In genomic region chr11:5919606-5920005, GRCm38 (mm10) we compare ENCODE assay signal across 23 mouse cellular contexts. TPM values are rescaled to one million over a fixed set of nuclear protein-coding genes. Genes with fewer than 3 reads are reported as not detected.
DNase-seq lines count a peak whose midpoint lies in the region; ATAC-seq and TF ChIP-seq lines count a peak whose summit lies in the region.
"Had no signal": no experiment of that assay in that cellular context is flagged by ENCODE, and none has a peak within 500 bp of the region (broad histone marks: within the 10 kb centered on the region; RNA-seq: fewer than 3 reads in every experiment).

No protein-coding gene starts in this region.

- no peaks in the 10 kb centered on the region for H3K36me3 ChIP-seq in liver, embryonic 12.5 days
- no peaks in the 10 kb centered on the region for H3K36me3 ChIP-seq in lung, postnatal 0 days (ENCODE audit: insufficient read depth, low read length)
- H3K36me3 ChIP-seq in kidney, embryonic 14.5 days (ENCODE audit: control insufficient read depth, insufficient read depth, low read length), result no peaks in the 10 kb centered on the region
- H3K36me3 ChIP-seq: forebrain, embryonic 12.5 days; hindbrain, embryonic 10.5 days; intestine, embryonic 15.5 days; lung, embryonic 15.5 days had no signal

- WGBS in liver, embryonic 12.5 days (ENCODE audit: insufficient replicate concordance), result 71% methylated on average over 4 of the region's 4 CpGs
- WGBS in lung, postnatal 0 days, result 77% methylated on average over 4 of the region's 4 CpGs
- WGBS in kidney, embryonic 14.5 days, result 89% methylated on average over 4 of the region's 4 CpGs

- no peak overlapping the region for H3K27ac ChIP-seq in liver, embryonic 12.5 days
- H3K27ac ChIP-seq in lung, postnatal 0 days (ENCODE audit: low read length), result no peak overlapping the region
- H3K27ac ChIP-seq in kidney, embryonic 14.5 days (ENCODE audit: low read depth, low read length), result no peak overlapping the region
- H3K27ac ChIP-seq: forebrain, embryonic 12.5 days; hindbrain, embryonic 10.5 days; intestine, embryonic 15.5 days; lung, embryonic 15.5 days had no signal

- peaks cover 16% of the 10 kb centered on the region; the same call in 1 of the 2 replicates for H3K27me3 ChIP-seq in liver, embryonic 12.5 days (replicated peaks)
- no peaks in the 10 kb centered on the region for H3K27me3 ChIP-seq in lung, postnatal 0 days (replicated peaks; ENCODE audit: insufficient read depth, low read length)
- no peaks in the 10 kb centered on the region for H3K27me3 ChIP-seq in kidney, embryonic 14.5 days (ENCODE audit: control insufficient read depth, insufficient read depth, low read length)
- H3K27me3 ChIP-seq: intestine, embryonic 15.5 days had no signal

- no peak overlapping the region for H3K4me3 ChIP-seq in liver, embryonic 12.5 days
- H3K4me3 ChIP-seq in lung, postnatal 0 days (ENCODE audit: low read depth, low read length), result no peak overlapping the region
- H3K4me3 ChIP-seq in kidney, embryonic 14.5 days (ENCODE audit: low read length), result no peak overlapping the region
- H3K4me3 ChIP-seq: forebrain, embryonic 12.5 days; hindbrain, embryonic 10.5 days; intestine, embryonic 15.5 days; lung, embryonic 15.5 days; myocyte had no signal

- TF ChIP-seq EP300 in lung, postnatal 0 days (IDR thresholded peaks at IDR 0.05), result no peak

- DNase-seq in heart, adult 11 months, result peak; percentile 74
- no peak for DNase-seq in heart, adult 9 months (ENCODE audit: low spot score in 2 of 2)
- peak; percentile 57 for DNase-seq in fat pad, adult 2 months (ENCODE audit: extremely low read depth, low read depth, low spot score)
- peak; percentile 54 for DNase-seq in lung, postnatal 0 days (ENCODE audit: low spot score)
- DNase-seq in cerebellum, postnatal 25 days, result no peak
- DNase-seq in ovary, postnatal 36 days (ENCODE audit: low spot score), result no peak
- DNase-seq: cerebellum, adult 11 months; cerebellum, adult 9-11 months; kidney, adult 9 months; layer of hippocampus, adult 9-11 months; right cerebral cortex, adult 18-20 months; right cerebral cortex, postnatal 4 days; thymus, adult 18-20 months had no signal

- ATAC-seq in liver, embryonic 12.5 days, result peak; percentile 67
- ATAC-seq in lung, postnatal 0 days, result peak; percentile 76
- ATAC-seq in kidney, embryonic 14.5 days (ENCODE audit: low FRiP score, low TSS enrichment), result no peak
- ATAC-seq: hindbrain, embryonic 16.5 days; midbrain, embryonic 16.5 days had no signal

- TF ChIP-seq CTCF in lung, postnatal 0 days (IDR thresholded peaks at IDR 0.05), result no peak

- peaks cover 9% of the 10 kb centered on the region for H3K4me1 ChIP-seq in liver, embryonic 12.5 days
- no peaks in the 10 kb centered on the region for H3K4me1 ChIP-seq in lung, postnatal 0 days (ENCODE audit: insufficient read depth, low read depth, low read length)
- H3K4me1 ChIP-seq in kidney, embryonic 14.5 days (ENCODE audit: control insufficient read depth, insufficient read depth, low read length), result no peaks in the 10 kb centered on the region
- H3K4me1 ChIP-seq: forebrain, embryonic 12.5 days; intestine, embryonic 15.5 days had no signal

- H3K9me3 ChIP-seq in liver, embryonic 12.5 days (replicated peaks), result no peaks in the 10 kb centered on the region
- H3K9me3 ChIP-seq in lung, postnatal 0 days (ENCODE audit: low read length), result no peaks in the 10 kb centered on the region
- no peaks in the 10 kb centered on the region for H3K9me3 ChIP-seq in kidney, embryonic 14.5 days (ENCODE audit: control insufficient read depth, low read length)
- H3K9me3 ChIP-seq: forebrain, embryonic 12.5 days; hindbrain, embryonic 10.5 days; intestine, embryonic 15.5 days; lung, embryonic 15.5 days had no signal

- H3K9ac ChIP-seq in liver, embryonic 12.5 days, result no peak overlapping the region
- no peak overlapping the region for H3K9ac ChIP-seq in lung, postnatal 0 days (replicated peaks; ENCODE audit: low read depth)
- H3K9ac ChIP-seq in kidney, embryonic 14.5 days (ENCODE audit: low read depth, low read length), result no peak overlapping the region
- H3K9ac ChIP-seq: forebrain, embryonic 12.5 days; intestine, embryonic 15.5 days; lung, embryonic 15.5 days had no signal

- no peak overlapping the region for H3K4me2 ChIP-seq in liver, embryonic 12.5 days
- H3K4me2 ChIP-seq in lung, postnatal 0 days (replicated peaks; ENCODE audit: low read depth, low read length), result no peak overlapping the region
- no peak overlapping the region for H3K4me2 ChIP-seq in kidney, embryonic 14.5 days (replicated peaks; ENCODE audit: low read depth, low read length)
- H3K4me2 ChIP-seq: forebrain, embryonic 12.5 days had no signal

RNA-seq across cellular contexts. Expression of gene Myl7, which starts 21.0 kb away (rescaled TPM):
- polyA plus RNA-seq in liver, embryonic 12.5 days (2016; fragmentation: Nextera tagmentation; extraction: Ambion mirVana), result 21.8 and 22.5 TPM in 2 replicates
- polyA plus RNA-seq in lung, postnatal 0 days (2015; fragmentation: Nextera tagmentation; extraction: Ambion mirVana), result 327 and 405 TPM in 2 replicates
- polyA plus RNA-seq in kidney, embryonic 14.5 days (2014; fragmentation: Nextera tagmentation; extraction: Ambion mirVana), result 1.5 and 2.4 TPM in 2 replicates
- polyA plus RNA-seq: hindbrain, embryonic 16.5 days; midbrain, embryonic 16.5 days; myocyte; neural tube, embryonic 14.5 days had no signal

RNA-seq across cellular contexts. Expression of gene Gck, which starts 30.3 kb away (rescaled TPM):
- polyA plus RNA-seq in liver, embryonic 12.5 days (2016; fragmentation: Nextera tagmentation; extraction: Ambion mirVana), result 0.31 and 0.37 TPM in 2 replicates
- polyA plus RNA-seq in lung, postnatal 0 days (2015; fragmentation: Nextera tagmentation; extraction: Ambion mirVana), result 1.2 and 2.1 TPM in 2 replicates
- 1.5 and 2.0 TPM in 2 replicates for polyA plus RNA-seq in kidney, embryonic 14.5 days (2014; fragmentation: Nextera tagmentation; extraction: Ambion mirVana)

RNA-seq across cellular contexts. Expression of gene Ykt6, which starts 35.9 kb away (rescaled TPM):
- polyA plus RNA-seq in liver, embryonic 12.5 days (2016; fragmentation: Nextera tagmentation; extraction: Ambion mirVana), result 25.2 and 25.7 TPM in 2 replicates
- 40.2 and 40.9 TPM in 2 replicates for polyA plus RNA-seq in lung, postnatal 0 days (2015; fragmentation: Nextera tagmentation; extraction: Ambion mirVana)
- polyA plus RNA-seq in kidney, embryonic 14.5 days (2014; fragmentation: Nextera tagmentation; extraction: Ambion mirVana), result 23.1 and 34.4 TPM in 2 replicates

RNA-seq across cellular contexts. Expression of gene Pold2, which starts 41.5 kb away (rescaled TPM):
- 105 TPM in 2 replicates for polyA plus RNA-seq in liver, embryonic 12.5 days (2016; fragmentation: Nextera tagmentation; extraction: Ambion mirVana)
- polyA plus RNA-seq in lung, postnatal 0 days (2015; fragmentation: Nextera tagmentation; extraction: Ambion mirVana), result 30.1 and 34.1 TPM in 2 replicates
- 116 and 128 TPM in 2 replicates for polyA plus RNA-seq in kidney, embryonic 14.5 days (2014; fragmentation: Nextera tagmentation; extraction: Ambion mirVana)

RNA-seq across cellular contexts. Expression of gene Aebp1, which starts 57.9 kb away (rescaled TPM):
- polyA plus RNA-seq in liver, embryonic 12.5 days (2016; fragmentation: Nextera tagmentation; extraction: Ambion mirVana), result 8.5 and 9.6 TPM in 2 replicates
- 21.8 and 22.3 TPM in 2 replicates for polyA plus RNA-seq in lung, postnatal 0 days (2015; fragmentation: Nextera tagmentation; extraction: Ambion mirVana)
- 16.7 and 30.7 TPM in 2 replicates for polyA plus RNA-seq in kidney, embryonic 14.5 days (2014; fragmentation: Nextera tagmentation; extraction: Ambion mirVana)

Comparison
In these comparisons a context has a peak if more than half of its experiments do, and no peak if none do; other contexts are left out.
1. DNase-seq: peak in heart, adult 11 months (single experiment), fat pad, adult 2 months (single experiment) and lung, postnatal 0 days (single experiment); none in heart, adult 9 months (0 of 2), cerebellum, postnatal 25 days (0 of 2) and ovary, postnatal 36 days (single experiment).
2. RNA of gene Myl7, which starts 21.0 kb away (polyA plus RNA-seq): 327 to 405 TPM in lung, postnatal 0 days; 21.8 to 22.5 TPM in liver, embryonic 12.5 days and 1.5 to 2.4 TPM in kidney, embryonic 14.5 days; every median in the first group is over 10 times any median in the second.